Mouse (Mus musculus) olfactory bulb, adult 2 months (tissue): ENCODE data around the gene Whamm. TPM values are rescaled to one million over a fixed set of nuclear protein-coding genes. Genes with fewer than 3 reads are reported as not detected.

Source experiments
- H3K27ac ChIP-seq: fragments of 200-500 bp; 2 replicates; pipeline ENCODE4 v1.5.1; 2012; ENCODE audit warnings: low read depth, low read length; ENCODE audit not compliant: insufficient read depth
- H3K4me1 ChIP-seq: fragments of 200-500 bp; 2 replicates; pipeline ENCODE4 v1.6.1; 2012; ENCODE audit warnings: low read length; ENCODE audit not compliant: control insufficient read depth, insufficient read depth
- H3K4me3 ChIP-seq: fragments of 200-500 bp; 2 replicates; pipeline ENCODE4 v1.5.1; 2012; ENCODE audit warnings: mild to moderate bottlenecking, low read depth, low read length, moderate library complexity; ENCODE audit not compliant: insufficient read depth
- CTCF ChIP-seq: fragments of 200-500 bp; IDR thresholded peaks from 2 replicates; pipeline ENCODE4 v1.5.1; 2012; ENCODE audit warnings: low read depth, mild to moderate bottlenecking, low read length, moderate library complexity; ENCODE audit not compliant: insufficient read depth
- POLR2A ChIP-seq: fragments of 200-500 bp; IDR thresholded peaks from 2 replicates; pipeline ENCODE4 v1.6.1; 2012; ENCODE audit warnings: mild to moderate bottlenecking, low read depth, low read length, moderate library complexity; ENCODE audit not compliant: insufficient read depth
- WGBS: fragments of 180-500 bp; shearing (Covaris S2); methylation state at CpG from one replicate; pipeline ENCODE4 v1.1.7; 2018; 5-methylcytosine and 5-hydroxymethylcytosine counted together
- polyA plus RNA-seq: library from polyadenylated mRNA; stranded (reverse); fragments of >200 nt; gene quantifications from 2 replicates; pipeline ENCODE4 v1.2.4, GENCODE M21; 2012; ENCODE audit warnings: low replicate concordance; ENCODE audit not compliant: missing spikeins, insufficient read depth, insufficient read length

The Whamm gene
- polyA plus RNA-seq, 1 experiment = not detected

DNA sequence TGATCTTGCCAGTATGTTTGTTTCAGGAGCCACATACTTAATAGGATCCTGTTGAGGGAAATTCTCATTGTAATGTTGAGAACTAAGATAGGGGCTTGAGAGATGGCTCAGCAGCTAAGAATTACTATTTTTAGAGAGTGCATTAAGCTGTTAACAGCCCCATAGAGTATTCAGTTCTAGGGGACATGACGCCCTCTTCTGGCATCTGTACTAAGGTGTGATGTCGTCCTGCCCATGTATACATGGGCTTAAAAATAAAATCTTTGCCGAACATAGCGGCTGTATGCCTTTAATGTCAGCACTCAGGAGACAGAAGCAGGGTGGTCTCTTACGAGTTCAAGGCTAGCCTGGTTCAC, 336 bp upstream of the Whamm start:
- no peak for TF ChIP-seq CTCF
- TF ChIP-seq POLR2A = no peak
- Histone ChIP-seq H3K4me1 (peaks cover 6% of the 10 kb centered on the region; the same call in 1 of the 2 replicates), H3K4me3 (peak overlapping the region; percentile 98), H3K27ac (0 out of 2 replicates have a peak overlapping the region, but pooled peaks have one; percentile 8)
- WGBS = 2% methylated on average over 5 of the region's 5 CpGs

DNA sequence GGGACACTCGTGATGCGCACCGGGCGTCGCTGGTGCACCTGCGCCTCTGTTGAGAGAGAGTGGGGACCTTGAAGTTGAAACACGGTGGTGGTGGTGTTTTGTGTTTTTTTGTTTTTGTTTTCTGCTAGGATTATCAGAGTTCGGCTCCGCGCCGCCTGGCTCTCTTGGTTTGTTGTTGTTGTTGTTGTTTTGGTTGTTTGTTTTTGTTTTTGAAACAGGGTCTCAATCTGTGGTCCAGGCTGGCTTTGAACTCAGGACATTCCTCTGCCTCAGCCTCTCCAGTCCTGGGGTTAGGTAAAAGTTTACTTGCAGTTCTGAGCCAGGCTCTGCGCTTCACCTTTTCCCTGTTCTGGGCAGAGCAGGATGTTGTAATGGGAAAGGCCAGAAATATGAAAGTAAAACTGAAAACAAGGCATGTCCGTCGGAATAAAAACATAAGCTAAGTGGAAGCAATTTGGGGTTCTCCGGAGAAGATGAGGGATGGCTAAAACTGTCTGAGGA, 925 bp downstream of the Whamm start:
- peak overlapping the region; percentile 94; the same call in 1 of the 2 replicates for H3K27ac ChIP-seq
- H3K4me3 ChIP-seq = peak overlapping the region; percentile 98
- WGBS = 6% methylated on average over 15 of the region's 15 CpGs
- no peak for TF ChIP-seq POLR2A
- no peak for TF ChIP-seq CTCF
- peaks cover 8% of the 10 kb centered on the region; the same call in 1 of the 2 replicates for H3K4me1 ChIP-seq

DNA sequence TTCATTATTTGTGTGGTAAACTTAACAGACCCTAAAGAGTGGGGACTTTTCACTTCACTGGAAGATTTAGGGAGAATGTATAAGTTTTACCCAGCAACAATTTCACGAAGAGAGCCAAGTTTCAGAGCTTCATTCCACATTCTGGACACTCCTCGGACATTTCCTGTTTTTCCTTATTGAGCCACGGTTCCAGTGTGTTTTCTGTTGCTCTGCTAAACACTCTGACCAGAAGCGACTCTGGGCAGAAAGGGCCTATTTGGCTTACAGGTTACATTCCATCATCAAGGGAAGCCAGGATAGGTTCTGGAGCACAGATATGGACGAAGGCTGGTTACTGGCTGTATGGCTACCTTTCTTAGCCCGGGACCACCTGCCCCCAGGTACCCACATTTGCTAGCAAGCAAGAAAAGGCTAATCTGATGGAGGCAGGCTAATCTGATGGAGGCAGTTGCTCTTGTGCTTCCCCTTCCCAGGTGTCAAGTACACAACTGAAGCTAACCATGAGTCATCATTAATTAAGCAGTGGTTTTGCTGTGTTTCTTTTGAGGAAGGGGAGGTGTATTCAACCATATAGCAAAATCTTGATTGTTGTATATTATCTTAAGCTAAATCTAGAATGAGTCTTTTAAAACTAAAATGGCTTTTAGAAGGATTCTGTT, 1.7 kb downstream of the Whamm start:
- Histone ChIP-seq H3K4me1 (peaks cover 8% of the 10 kb centered on the region; the same call in 1 of the 2 replicates), H3K4me3 (peak overlapping the region; percentile 4; the same call in 1 of the 2 replicates), H3K27ac (no peak overlapping the region)
- 38% methylated on average over 6 of the region's 6 CpGs for WGBS
- TF ChIP-seq POLR2A (no peak), CTCF (no peak)

DNA sequence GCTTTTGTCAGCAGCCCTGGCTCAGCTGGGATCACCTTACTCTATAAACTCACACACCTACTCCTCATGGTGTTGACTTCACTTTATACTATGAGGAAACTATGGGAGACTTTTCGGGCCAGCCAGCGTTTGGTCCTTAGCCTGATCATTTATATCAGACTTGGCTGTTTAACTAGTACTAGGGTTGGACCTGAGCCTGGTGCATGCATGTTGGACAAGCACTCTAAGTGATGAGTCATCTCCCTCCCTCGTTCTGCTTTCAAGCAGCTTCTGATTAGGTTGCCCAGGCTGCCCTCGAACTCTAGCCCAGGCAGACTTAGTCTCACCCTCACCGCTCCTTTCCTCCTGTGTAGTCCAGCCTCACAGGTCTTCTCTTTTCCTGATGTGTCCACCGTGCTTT, 2.3 kb downstream of the Whamm start:
- TF ChIP-seq POLR2A = no peak
- no peak for TF ChIP-seq CTCF
- Histone ChIP-seq H3K27ac (no peak overlapping the region), H3K4me1 (peaks cover 8% of the 10 kb centered on the region; the same call in 1 of the 2 replicates), H3K4me3 (no peak overlapping the region)
- 68% methylated on average over 6 of the region's 6 CpGs for WGBS

DNA sequence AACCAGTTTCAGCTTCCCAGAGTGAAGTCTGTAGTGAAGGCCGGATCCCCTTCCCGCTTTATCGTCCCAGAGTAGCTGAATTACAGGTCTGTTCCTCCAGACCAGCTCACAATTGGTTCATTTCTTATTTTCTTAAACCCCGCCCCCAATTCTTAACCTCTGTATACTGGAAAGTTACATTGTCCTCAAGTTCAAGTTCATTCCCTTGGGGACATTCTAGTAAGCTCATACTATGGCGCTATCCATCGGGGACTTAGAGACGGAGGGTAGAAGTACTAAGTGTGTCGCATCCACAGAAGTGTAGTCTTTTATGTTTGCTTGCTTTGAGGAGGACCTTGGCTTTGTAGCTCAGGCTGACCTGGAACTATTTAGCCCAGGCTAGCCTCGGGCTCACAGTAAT, 2.8 kb downstream of the Whamm start:
- peaks cover 8% of the 10 kb centered on the region; the same call in 1 of the 2 replicates for H3K4me1 ChIP-seq
- WGBS = 96% methylated on average over 9 of the region's 9 CpGs
- TF ChIP-seq CTCF (no peak), POLR2A (no peak)
- H3K4me3 ChIP-seq = no peak overlapping the region
- no peak overlapping the region for H3K27ac ChIP-seq

DNA sequence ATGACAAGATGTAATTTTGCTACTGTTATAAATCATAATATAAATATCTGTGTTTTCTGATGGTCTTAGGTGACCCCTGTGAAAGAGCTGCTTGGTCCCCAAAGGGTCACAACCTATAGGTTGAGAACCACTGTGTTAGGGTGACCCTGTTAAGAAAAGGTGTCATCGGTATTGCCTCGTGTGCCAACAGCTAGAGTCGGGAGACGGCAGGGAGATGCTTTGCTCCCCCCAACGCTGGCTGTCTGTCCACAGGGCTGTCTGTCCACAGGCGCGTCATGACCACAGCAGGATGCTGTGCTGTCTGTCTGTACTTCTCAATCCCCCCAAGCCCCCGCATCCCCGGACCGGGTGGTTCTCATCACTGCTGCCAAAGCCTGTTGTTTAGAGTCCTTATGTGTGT, 4.5 kb downstream of the Whamm start:
- TF ChIP-seq POLR2A (no peak), CTCF (no peak)
- WGBS = 92% methylated on average over 10 of the region's 10 CpGs

DNA sequence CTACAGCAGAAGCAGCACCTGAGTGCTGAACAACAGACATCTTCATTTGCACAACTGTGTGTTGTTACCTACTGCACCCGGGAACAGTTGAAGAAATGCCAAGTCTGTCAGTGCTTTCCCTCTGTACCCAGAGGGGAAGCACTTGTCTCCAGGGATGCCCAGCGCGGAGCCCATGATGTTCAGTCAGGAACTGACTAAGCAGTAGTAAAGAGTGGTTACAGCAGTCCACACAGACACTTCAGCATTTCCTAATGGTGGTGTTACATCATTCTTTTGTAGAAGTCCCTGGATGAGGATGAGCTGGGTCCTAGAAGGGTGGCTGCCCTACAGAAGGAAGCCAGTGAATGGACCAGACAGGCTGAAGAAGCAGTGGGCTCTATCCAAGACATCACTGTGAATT, 6.8 kb downstream of the Whamm start:
- TF ChIP-seq CTCF = no peak
- TF ChIP-seq POLR2A = no peak

More for the DNA sequence above, 4.5 kb downstream of the Whamm start:
- no peak overlapping the region for H3K27ac ChIP-seq
- H3K4me3 ChIP-seq = no peak overlapping the region
- H3K4me1 ChIP-seq = peaks cover 8% of the 10 kb centered on the region; the same call in 1 of the 2 replicates

DNA sequence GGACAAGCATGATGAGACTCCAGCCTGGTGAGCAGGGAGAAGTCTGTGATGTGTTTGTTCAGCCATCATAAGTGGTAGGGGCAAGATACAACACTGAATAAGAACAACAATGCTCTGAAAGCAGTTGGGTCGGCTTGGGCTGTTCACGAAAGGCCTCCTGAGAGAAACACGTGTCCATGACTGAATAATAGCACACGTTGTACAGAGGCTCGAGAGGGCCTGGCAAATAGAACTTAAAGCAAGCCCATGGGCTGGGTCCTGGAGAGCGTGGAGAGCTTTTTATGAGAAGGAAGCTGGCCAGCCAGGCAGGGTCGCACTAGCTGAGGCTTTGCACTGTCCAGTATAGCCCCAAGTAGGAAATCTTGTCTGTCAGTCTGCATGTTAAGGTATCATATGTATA, 7.3 kb downstream of the Whamm start:
- TF ChIP-seq CTCF (no peak), POLR2A (no peak)
- WGBS = 90% methylated on average over 7 of the region's 7 CpGs

More for the DNA sequence above, 6.8 kb downstream of the Whamm start:
- Histone ChIP-seq H3K4me1 (peaks cover 8% of the 10 kb centered on the region; the same call in 1 of the 2 replicates), H3K27ac (no peak overlapping the region), H3K4me3 (no peak overlapping the region)
- 86% methylated on average over 3 of the region's 3 CpGs for WGBS

DNA sequence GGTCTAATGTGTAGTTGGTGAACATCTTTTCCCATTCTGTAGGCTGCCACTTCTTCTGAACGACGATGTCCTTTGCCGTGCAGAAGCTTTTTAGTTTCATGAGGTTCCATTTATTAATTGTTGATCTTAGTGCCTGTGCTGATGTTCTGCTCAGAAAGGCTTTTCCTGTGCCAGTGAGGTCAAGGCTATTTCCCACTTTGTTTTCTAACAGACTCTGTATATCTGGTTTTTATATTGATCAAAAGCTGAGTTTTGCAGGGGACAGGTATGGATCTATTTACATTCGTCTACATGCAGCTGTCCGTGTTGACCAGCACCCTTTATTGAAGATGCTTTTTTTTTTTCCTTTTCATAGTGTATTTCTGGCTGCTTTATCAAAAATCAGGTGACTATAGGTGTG, 8.2 kb downstream of the Whamm start:
- H3K27ac ChIP-seq = no peak overlapping the region
- peaks cover 5% of the 10 kb centered on the region; the same call in 1 of the 2 replicates for H3K4me1 ChIP-seq
- H3K4me3 ChIP-seq = no peak overlapping the region
- no peak for TF ChIP-seq CTCF
- no peak for TF ChIP-seq POLR2A
- WGBS = 94% methylated on average over 5 of the region's 5 CpGs

More for the DNA sequence above, 7.3 kb downstream of the Whamm start:
- Histone ChIP-seq H3K4me3 (no peak overlapping the region), H3K27ac (no peak overlapping the region), H3K4me1 (peaks cover 8% of the 10 kb centered on the region; the same call in 1 of the 2 replicates)

DNA sequence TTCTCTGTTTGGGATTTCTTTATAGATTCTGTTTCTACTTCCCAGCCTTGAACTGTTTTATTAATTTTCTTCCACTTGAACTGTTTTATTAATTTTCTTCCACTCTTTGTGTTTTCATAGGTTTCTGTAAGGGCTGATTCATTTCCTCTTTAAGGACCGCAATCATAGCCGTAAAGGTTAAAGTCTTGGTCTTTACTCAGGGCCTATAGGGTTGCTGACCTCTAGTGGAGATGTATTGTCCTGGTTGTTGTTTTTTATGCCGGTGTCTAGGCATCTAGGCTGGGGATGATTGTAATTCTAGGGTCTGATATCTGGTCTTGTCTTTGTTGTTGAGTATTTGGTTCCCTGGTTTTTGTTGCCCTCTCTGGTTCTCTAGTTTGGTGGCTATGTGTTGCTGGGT, 12.4 kb downstream of the Whamm start:
- H3K4me1 ChIP-seq = no peaks in the 10 kb centered on the region
- H3K27ac ChIP-seq = no peak overlapping the region
- no peak overlapping the region for H3K4me3 ChIP-seq
- WGBS = 70% methylated on average over 3 of the region's 3 CpGs
- TF ChIP-seq POLR2A (no peak), CTCF (no peak)
